Mouse (Mus musculus) gonadal fat pad, adult 2 months (tissue): ENCODE results near the gene Ets1. TPM values are rescaled to one million over a fixed set of nuclear protein-coding genes. Genes with fewer than 3 reads are reported as not detected.

ENCODE experiments used
- DNase-seq: peaks from one replicate; pipeline ENCODE4 v3.0.0-alpha.2; 2012; ENCODE audit warnings: low read depth
- polyA plus RNA-seq: library from polyadenylated mRNA; depleted of rRNA; stranded (reverse); fragments of >200 nt; gene quantifications from 2 replicates; pipeline ENCODE4 v1.2.3, GENCODE M21; 2012

The Ets1 gene
- polyA plus RNA-seq, 1 experiment, result 15.4 TPM

DNA sequence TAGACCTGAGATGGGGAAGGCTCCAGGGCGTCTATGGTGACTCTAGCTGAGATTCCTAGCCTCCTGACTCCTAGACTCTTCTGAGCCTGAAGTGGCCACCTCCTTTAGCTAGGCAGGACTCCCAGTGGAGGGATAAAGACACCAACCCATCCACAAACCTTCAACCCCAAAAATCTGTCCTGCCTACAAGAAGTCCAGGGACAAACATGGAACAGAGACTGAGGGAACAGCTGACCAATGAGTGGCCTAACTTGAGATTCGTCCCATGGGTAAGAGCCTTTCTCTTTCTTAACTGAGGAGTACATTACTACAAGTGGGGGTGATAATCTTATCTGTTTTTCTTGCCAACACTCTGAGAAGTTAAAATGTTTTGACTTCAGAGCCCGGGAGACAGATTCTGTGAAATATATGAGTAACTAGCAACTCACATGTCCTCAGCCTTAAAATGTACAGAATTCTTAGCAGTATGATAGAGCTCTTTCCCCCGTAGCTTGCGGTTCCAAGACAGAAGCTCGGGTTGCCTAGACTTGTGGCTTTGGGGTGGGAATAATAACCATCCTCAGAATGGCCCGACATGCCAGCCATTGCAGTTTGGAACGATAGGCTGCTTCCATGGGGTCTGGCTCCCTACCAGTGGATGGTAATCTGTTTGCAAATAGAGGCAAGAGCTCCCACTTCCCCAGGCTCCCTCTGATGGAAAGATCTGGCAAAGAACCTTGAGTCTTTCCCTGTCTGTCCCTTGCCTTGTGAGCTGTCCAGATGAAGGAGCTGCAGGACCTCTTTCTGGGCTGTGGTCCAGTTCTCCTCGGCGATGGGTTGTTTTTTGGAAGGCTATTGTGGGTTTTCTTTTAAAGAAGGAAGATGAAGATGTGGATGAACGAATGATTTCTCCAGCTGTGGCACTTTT lies 30.8 kb downstream of the Ets1 start:
- no peak for DNase-seq

DNA sequence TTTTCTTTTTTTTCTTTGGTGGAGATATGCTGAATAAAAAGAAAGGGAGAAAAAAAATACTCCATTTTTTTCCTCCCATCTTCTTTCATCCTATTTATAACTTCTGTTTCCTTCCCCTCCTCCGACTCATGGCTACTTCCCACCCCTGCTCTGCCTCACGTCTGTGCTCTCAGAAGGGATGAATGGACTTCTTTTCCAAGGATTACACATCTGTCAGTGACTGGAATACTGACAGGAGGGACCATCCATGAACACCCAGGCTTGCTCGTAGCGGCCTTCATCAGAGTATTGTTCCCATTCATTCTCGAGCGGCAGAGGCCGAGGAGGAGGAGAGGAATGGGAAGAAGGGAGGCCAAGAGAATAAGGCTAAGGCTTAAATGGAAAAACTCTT lies 31.5 kb downstream of the Ets1 start:
- no peak for DNase-seq

DNA sequence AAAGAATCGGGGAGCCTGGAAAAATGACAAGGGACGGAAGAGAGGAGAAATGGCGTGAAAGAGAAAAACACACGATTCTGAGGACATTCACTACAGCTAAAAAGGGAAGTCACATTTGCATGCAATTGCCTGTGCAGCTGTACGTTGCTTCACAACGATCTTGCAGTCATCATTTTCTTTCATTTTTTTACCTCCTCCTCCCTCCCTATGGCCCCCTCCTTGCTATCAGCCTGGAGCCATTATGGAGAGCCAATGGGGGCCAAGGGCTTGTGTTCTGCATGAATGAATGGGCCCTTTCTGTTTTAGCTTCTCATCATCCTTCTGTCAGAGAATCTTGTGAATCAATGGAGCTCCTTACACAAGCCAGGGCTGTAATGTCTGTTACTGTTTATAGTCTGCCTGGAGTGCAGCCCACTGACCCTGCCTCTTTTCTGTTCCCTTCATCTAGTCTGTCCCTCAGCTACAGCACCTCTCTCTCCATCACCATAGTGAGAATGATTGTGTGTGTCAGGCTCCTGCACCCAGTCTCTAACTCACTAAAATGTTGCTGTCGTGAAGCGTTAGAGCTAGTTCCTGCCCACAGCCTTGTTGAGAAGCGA lies 32.2 kb downstream of the Ets1 start:
- DNase-seq, result no peak

DNA sequence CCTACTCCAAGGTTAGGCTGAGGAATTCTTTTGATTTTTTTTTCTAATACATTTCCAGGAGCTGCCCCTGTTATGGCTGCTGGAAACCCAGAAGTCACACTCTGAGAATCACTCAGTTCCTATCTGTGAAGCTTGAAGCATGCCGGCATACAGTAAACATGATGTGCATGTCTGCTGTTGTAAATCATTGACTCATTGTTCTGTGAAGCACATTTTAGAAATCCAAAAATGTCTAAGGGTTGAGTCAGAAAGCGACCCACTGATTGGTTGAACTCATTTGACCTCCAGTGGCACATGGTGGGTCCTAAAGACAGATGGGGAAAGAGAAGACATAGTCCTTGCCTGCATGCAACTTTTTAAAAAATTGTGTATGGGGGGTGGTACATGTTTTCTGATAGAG lies 33.4 kb downstream of the Ets1 start:
- DNase-seq, result no peak

DNA sequence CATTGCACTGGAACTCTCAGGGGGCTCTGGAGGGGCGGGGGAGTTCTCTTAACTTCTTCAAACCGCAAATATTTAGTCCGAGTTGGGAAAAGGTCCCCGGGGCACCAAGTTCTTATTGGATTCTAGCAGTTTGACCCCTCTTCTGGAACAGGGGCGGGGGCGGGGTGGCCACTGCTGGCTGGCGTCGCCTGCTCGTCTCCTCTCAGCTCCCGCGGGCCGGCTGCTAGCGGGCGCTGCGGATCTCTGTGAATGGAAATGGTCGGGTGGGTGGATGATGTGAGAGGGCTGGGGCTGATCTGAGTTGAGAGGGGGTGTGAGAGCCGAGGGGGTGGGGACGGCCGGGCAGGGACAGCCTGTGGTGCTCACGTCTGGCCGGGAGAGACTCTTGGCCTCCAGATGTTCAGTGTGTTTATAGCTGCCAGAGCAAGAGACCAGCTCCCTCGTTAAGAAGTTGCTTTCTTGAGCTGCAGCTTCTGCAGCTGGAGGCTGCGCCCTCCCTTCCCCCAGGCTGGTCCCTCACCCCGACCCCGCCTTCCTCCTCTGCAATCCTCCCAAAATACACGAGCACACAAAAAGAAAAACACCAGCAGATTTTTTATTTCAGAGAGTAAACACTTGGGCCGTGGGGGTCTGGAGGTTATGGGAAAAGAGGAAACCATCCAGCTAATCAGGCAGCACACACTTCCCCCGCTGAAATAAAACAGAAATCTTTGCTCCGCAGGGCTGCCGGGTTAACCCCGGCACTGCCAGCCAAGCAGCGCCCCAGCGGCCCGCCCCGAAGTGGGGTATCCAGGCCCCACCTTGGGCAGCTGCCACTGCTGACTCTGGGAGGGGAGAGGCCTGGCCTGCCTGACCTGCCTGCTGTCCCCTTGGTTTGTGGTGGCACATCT lies 36.2 kb downstream of the Ets1 start:
- no peak for DNase-seq

DNA sequence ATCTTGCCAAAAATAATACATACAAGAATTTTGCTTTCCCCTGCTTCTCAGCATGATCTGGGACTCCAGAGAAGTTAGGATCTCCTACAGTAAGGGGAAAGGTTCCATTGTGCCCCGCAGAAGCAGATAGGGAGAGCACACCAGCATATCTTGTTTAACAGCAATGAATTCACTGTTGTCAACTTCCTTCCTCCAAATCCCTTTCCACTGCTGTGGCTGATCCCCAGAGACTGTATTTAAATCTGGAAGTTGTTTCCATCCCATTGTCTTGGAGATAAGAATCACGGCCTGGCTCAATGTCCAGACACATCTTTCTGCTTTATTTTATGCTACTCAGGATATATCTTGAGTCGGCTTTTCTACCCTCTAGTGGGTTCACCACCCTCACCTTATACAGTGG lies 37.9 kb downstream of the Ets1 start:
- no peak for DNase-seq

DNA sequence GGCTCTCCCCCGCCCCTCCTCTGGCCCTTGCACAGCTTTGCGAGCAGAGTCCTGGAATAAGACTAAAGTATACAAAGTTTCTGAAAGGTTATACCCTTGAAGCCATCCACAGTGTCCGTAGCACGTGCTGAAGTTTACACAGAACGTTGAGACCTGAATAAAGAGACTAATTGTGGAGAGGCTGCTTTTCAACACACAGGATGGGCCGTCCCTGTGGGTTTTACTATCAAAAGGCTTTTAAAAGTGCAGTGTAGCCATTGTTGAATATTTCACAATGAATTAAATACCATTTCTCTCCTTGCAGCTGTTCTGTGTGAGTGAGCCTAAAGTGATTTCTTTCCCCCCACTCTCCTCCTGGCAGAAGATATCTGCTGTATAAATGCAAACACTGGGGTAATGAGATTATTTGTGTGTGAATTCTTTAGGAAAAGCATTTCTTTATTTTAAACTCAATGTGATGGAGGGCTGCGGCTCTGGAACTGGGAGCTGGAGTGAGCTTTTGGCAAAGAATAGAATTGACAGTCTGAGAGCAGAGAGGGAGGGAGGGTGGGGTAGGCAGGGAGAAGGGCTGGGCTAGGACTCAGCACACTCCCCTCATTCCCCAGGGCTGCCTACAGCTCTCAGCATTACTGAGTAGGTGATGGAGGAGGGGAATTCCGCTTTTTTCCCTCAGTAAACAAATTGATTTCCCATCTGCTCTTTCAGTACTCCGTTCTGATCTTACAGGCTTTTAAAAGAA lies 39.8 kb downstream of the Ets1 start:
- DNase-seq, result no peak

DNA sequence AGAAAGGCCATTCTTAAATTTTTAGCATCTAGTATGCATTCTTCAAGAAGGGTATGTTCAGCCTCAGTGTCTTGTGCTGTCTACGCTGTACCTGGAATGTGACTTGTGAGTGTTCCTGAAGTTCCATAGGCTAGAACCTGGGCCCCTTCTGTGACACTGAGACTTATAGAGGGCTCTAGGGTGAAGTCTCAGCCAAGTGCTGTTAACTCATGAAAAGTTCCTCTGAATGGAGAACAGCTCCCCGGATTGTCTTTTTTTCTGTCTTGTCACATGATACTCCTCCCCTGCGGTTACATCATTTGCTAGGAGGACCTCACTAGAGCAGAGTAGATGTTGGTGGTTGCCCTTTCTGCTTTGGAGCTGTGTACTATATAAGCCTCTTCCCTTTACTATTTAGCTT lies 40.5 kb downstream of the Ets1 start:
- DNase-seq, result no peak

DNA sequence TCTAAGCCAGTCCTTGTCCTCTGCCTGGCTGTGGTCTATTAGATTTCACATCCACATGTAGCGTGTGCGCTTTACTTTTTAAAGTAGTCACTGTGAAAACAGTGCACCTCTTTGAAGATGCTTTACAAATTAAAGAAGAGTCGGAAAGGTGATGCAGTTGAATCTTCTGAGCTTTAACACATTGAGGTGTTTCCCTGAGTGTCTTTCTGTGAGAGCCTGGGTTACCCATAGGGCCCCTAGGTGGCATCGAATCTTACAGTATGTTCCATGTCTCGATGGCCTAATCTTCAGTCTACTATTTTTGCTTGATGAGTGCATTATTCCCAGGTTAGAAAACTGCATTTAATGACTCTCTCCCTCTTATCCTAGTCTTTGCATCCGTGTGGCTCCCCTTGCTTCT lies 41.6 kb downstream of the Ets1 start:
- no peak for DNase-seq

DNA sequence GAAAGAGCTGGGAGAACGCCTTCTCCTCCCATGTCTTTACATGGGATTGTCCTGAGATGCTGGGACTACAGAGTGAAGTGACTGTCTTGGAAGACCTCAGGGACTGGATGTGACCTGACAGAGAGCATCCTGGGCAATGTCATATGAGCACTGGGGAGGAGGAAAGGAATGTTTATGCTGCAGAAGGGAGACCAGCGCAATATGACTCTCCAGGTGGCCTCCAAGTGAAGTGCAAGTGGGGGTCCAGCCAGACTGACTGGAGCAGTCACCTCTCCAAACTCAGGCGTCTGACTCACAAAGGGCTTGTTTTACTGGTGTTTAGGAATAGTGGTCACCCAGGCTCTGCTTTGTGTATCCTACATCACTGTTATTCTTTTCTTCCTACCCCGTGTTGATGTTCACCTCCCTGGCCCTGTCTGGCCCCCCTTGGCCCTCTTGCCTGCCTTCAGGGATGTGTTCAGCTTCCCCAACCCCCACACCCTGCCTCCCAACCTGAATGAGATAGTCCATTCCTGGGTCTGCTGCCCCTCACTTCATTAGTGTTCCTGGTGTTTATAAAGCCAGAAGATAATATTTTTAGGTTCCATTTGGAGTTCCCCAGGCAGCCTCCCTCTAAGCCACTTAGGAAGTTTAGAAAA lies 42.2 kb downstream of the Ets1 start:
- DNase-seq, result no peak

DNA sequence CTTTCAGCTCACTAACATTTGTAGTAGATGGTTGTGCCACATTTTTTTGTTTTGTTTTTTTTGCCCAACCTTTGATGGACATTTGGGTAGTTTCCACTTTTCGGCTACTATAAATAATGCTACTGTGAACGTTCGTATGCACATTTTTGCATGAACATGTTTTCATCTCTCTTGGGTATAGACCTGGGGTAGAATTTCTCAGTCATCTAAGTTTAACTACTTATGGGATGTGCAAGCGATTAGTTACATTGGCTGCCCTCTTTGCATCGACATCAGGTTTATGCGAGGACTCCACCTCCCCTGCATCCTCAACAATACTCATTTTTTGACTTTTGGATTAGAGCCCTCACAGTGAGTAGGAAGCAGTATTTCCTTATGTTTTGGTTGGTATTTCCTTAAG lies 43.5 kb downstream of the Ets1 start:
- DNase-seq, result no peak

DNA sequence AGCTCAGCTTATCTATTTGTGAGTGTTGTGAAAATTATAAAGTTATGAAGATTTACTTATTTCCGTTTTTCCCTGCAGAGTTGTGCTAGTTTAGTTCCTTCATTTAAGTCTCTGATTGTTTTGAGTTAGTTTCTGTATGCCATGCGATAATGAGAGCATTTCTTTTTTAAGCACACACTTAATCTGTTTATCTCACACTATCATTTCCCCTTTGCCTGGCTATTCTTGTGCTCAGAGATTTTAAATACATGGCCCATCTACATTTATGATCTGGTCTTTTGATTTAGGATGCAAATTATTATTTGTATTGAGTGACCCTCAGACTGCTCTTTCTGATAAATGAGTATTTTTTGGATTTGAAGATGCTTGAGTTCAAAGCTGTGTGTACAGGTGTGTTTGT lies 44.2 kb downstream of the Ets1 start:
- no peak for DNase-seq

DNA sequence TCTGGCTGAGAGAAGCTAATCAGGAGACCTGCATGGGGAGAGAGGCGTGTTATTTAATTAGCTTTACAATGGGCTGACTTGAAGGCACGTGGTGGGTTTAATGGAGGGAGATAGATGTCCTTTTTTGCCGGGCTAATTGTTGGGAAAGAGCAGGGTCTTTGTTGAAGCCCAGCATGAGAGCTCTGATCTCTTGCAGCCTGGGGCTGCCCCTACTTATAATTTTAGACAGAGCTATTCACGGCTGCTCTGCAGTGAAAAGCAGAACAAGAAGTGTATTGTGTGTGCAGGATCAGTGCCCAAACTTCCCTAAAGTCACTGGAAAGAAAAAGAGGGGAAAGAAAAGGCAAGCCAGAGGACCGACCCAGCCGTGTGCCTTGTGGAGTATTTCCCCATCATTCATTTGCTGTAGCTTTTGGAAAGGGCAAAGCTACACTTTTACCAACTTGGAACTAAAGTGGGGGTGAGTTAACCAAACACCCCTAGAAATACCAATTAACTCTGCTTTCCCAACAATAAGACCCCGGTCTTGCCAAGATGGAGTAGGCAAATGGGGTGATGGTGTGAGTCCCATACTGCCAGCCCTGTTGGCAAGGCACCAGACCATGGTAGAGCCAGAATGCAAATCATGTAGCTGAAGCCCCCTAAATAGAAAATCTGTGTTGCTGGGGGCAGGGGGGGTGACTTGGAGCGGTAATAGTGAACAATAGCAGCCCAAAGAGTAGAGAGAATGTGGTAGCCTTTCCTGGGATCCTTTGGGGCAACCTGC lies 50.0 kb downstream of the Ets1 start:
- no peak for DNase-seq

DNA sequence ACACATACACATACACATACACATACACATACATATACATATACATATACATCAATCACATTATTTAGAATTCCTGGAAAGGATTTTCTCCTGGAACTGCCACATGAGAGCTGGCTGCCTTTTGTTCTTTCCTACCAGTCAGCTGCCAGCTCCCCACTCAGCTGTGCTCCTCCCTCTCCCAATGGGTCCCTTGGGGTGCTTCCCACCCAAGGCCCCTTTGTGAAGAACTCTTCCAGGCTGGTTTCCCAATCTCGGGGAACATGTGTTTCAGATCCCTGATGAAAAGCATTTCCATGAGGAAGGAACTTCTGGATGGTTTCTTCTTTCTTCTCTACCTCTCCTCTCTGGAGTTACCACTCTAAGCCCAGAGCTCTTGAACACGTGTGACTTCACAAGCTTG lies 52.3 kb downstream of the Ets1 start:
- DNase-seq, result no peak

DNA sequence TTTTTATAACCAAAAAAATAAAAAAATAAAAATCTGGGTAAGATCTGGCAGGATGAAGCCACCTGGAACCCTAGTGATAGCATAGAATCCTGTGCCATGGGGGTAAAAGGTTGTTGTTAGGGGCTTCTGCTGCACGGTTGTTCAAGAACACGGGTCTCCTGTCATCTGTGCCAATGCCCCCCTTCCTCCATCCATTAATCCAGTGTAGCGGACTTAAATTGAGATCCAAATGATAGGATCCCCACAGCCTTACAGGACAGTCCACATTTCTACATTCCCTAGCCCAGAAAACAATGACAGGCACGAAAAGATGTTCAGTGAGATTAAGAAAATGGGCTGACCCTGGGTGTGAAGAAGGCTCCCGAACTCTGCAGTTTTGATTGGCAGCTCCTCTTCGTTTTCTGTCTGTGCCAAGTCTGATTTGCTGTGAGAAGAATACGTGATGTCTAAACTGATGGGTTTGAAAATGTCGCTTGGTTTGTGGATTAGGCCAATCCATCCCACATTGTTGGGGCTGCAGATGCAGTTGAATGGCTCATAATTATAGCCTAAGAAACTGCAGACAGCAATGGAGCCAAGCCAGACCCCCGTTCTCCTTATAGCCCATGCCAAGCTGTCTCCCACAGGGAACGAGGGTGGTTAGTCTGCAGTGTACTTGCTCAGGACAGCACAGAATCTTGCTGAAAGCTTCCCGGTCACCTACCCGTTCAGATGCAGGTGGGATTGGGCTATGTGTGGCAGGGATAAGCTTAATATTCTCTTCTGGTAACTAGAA lies 55.3 kb downstream of the Ets1 start:
- no peak for DNase-seq

DNA sequence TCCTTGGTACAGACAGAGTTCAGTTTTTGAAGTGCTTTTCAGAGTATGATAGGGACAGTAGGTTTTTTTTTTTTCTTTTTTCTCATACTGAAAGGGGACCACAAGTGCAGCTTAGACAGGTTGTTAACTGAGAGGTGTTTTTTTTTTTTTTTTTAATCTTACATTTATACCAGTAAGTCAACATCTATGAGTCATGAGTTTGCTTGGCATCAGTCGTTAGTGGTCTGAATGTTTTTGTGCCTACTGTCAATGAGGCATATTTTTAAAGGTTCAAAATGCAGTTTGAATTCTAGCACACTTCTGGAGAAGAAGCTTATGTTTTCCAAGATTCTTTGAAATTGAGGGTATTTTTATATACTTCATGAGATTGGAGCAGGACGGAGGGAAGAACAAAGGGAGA lies 56.9 kb downstream of the Ets1 start:
- no peak for DNase-seq

DNA sequence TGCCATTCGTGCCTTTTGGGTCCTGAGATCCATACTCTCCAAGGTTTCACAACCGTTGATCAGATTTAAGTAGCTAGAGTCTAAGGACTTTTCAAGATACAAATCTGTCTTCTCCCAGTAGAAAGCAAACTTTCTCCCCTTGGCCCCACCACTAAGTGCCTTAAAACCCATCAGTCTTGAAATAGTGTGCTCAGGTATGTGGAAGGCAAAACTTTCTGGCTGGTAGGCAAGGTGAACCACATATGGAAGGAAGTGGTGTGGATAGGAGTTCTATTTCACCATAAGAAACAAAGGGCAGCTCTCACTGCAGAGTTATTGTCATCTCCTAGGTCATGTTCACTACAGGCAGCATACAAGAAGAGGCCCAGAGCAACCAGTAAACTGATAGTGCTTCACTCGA lies 57.4 kb downstream of the Ets1 start:
- DNase-seq, result no peak

DNA sequence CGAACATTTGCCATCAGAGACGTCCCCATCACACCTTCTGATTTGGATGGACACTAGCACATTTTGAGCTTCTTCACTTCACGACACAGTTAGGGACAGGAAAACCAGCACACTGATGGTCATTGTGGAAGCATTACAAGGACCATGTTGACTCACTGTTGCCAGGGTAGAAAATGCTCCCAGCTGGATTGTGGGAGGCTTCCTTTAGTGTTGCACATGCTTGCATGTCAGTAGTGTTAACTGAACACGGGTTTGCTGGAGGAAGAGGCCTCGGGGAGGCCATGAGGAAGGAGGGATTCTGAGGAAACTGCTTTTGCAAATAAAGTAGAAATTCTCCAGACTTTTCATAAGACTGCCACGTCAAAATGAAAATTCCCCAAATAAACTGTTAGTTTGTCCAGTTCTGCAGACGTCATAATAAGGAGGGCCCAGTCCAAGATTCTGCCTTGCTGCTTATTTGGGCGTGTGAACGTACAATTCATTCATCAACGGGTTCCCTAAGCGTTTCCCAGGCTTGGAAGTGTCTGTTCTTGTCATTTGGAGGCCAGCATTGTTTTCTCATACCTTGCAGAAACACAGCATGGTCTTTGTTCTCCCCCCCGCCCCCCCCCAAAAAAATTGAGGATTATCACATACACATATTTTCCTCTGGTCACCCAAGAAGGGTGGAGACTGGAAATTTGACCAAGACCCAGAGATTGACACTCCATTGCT lies 58.2 kb downstream of the Ets1 start:
- DNase-seq, result no peak

DNA sequence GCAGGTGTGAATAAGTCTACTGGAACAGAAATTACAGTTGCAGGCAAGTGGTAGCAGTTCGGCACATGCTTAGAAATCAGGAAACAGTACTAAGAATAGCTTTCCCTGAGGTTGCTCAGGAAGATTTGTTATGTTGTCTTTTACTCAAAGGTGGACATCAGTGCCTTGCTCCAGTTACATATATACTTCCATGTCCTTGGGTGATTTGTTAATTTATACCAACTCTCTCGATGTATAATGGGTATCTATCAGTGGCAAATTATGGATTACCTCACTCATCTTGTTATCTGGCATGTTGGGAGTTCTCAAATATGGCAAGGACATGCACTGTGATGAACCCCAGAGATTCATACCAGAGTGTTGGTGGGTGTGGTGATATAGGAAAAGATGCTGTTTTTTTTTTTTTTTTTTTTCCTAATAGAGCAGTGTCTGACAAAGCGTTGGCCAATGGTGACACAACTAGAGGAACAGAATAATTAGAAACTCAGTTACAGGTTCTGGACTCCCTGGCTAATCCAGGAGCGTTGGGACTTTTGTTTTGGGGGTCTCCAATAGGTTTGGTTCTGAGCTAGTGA lies 59.0 kb downstream of the Ets1 start:
- DNase-seq, result no peak
